Mouse (Mus musculus) hindbrain, embryonic 12.5 days (tissue): ENCODE measurements around the gene C77080. TPM values are rescaled to one million over a fixed set of nuclear protein-coding genes. Genes with fewer than 3 reads are reported as not detected.

Source experiments
- ATAC-seq: fragments of 200-750 bp; cut with Nextera tagmentation; 2 replicates; pipeline ENCODE4 v1.8.0; 2017; ENCODE audit warnings: moderate TSS enrichment; ENCODE audit not compliant: low FRiP score
- H3K27ac ChIP-seq: fragments of 300-500 bp; sonication (generic); 2 replicates; pipeline ENCODE4 v1.5.1; 2016; ENCODE audit warnings: mild to moderate bottlenecking
- H3K27me3 ChIP-seq: fragments of 300-500 bp; sonication (generic); 2 replicates; pipeline ENCODE4 v1.6.1; 2016; ENCODE audit warnings: mild to moderate bottlenecking
- H3K36me3 ChIP-seq: fragments of 300-500 bp; sonication (generic); 2 replicates; pipeline ENCODE4 v1.6.1; 2016; ENCODE audit warnings: mild to moderate bottlenecking
- H3K4me1 ChIP-seq: fragments of 300-500 bp; sonication (generic); 2 replicates; pipeline ENCODE4 v1.6.1; 2016
- H3K4me2 ChIP-seq: fragments of 300-500 bp; sonication (generic); replicated peaks from 2 replicates; pipeline ENCODE4 v1.6.1; 2016; ENCODE audit warnings: mild to moderate bottlenecking
- H3K4me3 ChIP-seq: fragments of 300-500 bp; sonication (generic); 2 replicates; pipeline ENCODE4 v1.5.1; 2016; ENCODE audit warnings: mild to moderate bottlenecking
- H3K9ac ChIP-seq: fragments of 300-500 bp; sonication (generic); 2 replicates; pipeline ENCODE4 v1.6.1; 2016; ENCODE audit warnings: mild to moderate bottlenecking, moderate library complexity
- H3K9me3 ChIP-seq: fragments of 300-500 bp; sonication (generic); replicated peaks from 2 replicates; pipeline ENCODE4 v1.6.1; 2016; ENCODE audit warnings: mild to moderate bottlenecking
- WGBS: fragments of 180-500 bp; shearing (Covaris S2); methylation state at CpG from one replicate; pipeline ENCODE4 v1.1.7; 2016; 5-methylcytosine and 5-hydroxymethylcytosine counted together
- microRNA-seq: library from miRNA; unstranded; fragments of <30 nt; microRNA quantifications from one replicate; pipeline ENCODE4, GENCODE M21; 2017
- polyA plus RNA-seq: library from polyadenylated mRNA; unstranded; fragments of >200 nt; fragmentation: Nextera tagmentation; extraction: Ambion mirVana; gene quantifications from 2 replicates; pipeline ENCODE4 v1.2.1, GENCODE M21; 2016

Gene C77080
- polyA plus RNA-seq, 1 experiment from 2014 or later = 6.0 TPM

DNA sequence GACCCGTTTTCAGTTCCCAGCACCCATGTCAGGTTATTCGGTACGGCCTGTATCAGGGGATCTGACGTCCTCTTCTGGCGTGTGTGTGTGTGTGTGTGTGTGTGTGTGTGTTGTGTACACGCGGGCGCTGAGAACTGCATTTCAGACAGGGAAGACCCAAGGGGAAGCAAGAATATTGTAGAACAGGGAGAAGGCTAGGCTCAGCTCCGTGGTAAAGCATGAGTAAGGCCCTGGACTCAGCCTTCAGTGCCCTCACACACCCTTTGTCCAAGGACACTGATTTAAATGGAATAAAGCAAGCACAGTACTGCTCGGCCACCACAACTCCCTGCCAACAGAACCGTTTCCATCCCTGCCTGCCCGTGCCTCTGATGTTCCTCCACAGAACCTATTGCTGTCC lies 70.7 kb downstream of the C77080 start:
- Histone ChIP-seq H3K36me3 (peaks cover 15% of the 10 kb centered on the region), H3K9me3 (no peaks in the 10 kb centered on the region), H3K27me3 (no peaks in the 10 kb centered on the region), H3K9ac (peak overlapping the region; percentile 67), H3K4me3 (peak overlapping the region; percentile 91), H3K4me2 (peak overlapping the region; percentile 80), H3K27ac (peak overlapping the region; percentile 62; the same call in 1 of the 2 replicates), H3K4me1 (peaks cover 28% of the 10 kb centered on the region)
- ATAC-seq = no peak
- 5% methylated on average over 12 of the region's 12 CpGs for WGBS

- ATAC-seq = peak; percentile 92
These were observed 71.4 kb downstream of the C77080 start, which contains the start of the genes S100pbp and Yars for GRCm38 (mm10) chr4:129189542-129190519. Gene S100pbp, minus strand, starts transcription at chr4:129189727. Gene Yars, plus strand, starts transcription at chr4:129189760.

GRCm38 (mm10) chr4:129188803-129189541 lies 72.2 kb downstream of the C77080 start:
- peak; percentile 77 for ATAC-seq
- peaks cover 11% of the 10 kb centered on the region for H3K36me3 ChIP-seq

More at GRCm38 (mm10) chr4:129189542-129190519, 71.4 kb downstream of the C77080 start, which contains the start of the genes S100pbp and Yars:
- Histone ChIP-seq H3K4me3 (peak within 1 kb of the TSS; percentile 91), H3K9ac (peak within 1 kb of the TSS; percentile 85), H3K4me1 (peaks cover 28% of the 10 kb centered on the region), H3K36me3 (peaks cover 11% of the 10 kb centered on the region), H3K27ac (peak within 1 kb of the TSS; percentile 88), H3K9me3 (no peaks in the 10 kb centered on the region), H3K4me2 (peak within 1 kb of the TSS; percentile 80), H3K27me3 (no peaks in the 10 kb centered on the region)
- WGBS = under 1% methylated on average over 53 of the region's 58 CpGs

GRCm38 (mm10) chr4:129188041-129188659 lies 73.1 kb downstream of the C77080 start:
- Histone ChIP-seq H3K9ac (peak overlapping the region; percentile 85), H3K4me2 (peak overlapping the region; percentile 78), H3K27ac (no peak overlapping the region), H3K27me3 (no peaks in the 10 kb centered on the region), H3K4me3 (peak overlapping the region; percentile 91), H3K4me1 (peaks cover 28% of the 10 kb centered on the region), H3K9me3 (no peaks in the 10 kb centered on the region), H3K36me3 (peaks cover 4% of the 10 kb centered on the region; the same call in 1 of the 2 replicates)
- ATAC-seq = no peak
- 48% methylated on average over 5 of the region's 5 CpGs for WGBS

More at GRCm38 (mm10) chr4:129188803-129189541, 72.2 kb downstream of the C77080 start:
- H3K27ac ChIP-seq = peak overlapping the region; percentile 88
- WGBS = 0% methylated on average over 42 of the region's 74 CpGs
- H3K4me2 ChIP-seq = peak overlapping the region; percentile 78
- peak overlapping the region; percentile 85 for H3K9ac ChIP-seq
- H3K27me3 ChIP-seq = no peaks in the 10 kb centered on the region
- H3K9me3 ChIP-seq = no peaks in the 10 kb centered on the region
- H3K4me1 ChIP-seq = peaks cover 28% of the 10 kb centered on the region
- peak overlapping the region; percentile 91 for H3K4me3 ChIP-seq

- WGBS = 66% methylated on average over 1 of the region's 1 CpGs
- ATAC-seq = no peak
- Histone ChIP-seq H3K4me1 (no peaks in the 10 kb centered on the region), H3K4me2 (no peak overlapping the region), H3K9ac (no peak overlapping the region), H3K27ac (no peak overlapping the region), H3K36me3 (peaks cover 26% of the 10 kb centered on the region), H3K9me3 (no peaks in the 10 kb centered on the region), H3K27me3 (no peaks in the 10 kb centered on the region), H3K4me3 (no peak overlapping the region)
These were observed 81.6 kb downstream of the C77080 start for GRCm38 (mm10) chr4:129179560-129179959.

DNA sequence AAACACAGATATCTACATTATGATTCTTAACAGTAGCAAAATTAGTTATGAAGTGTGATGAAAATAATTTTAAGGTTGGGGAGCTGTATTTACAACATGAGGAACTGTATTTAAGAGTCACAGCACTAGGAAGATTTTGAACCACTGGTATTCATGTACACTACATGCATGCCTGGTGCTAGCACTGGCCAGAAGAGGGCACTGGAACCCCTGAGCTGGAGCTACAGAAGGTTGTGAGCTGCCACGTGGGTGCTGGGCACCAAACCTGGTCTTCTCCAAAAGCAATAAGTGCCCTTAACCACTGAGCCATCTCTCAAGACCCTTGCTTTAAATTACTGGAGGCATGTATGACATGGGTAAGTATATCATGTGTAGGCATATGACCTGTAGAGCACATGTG lies 88.7 kb downstream of the C77080 start:
- no peak overlapping the region for H3K4me2 ChIP-seq
- WGBS = 69% methylated on average over 1 of the region's 1 CpGs
- H3K4me3 ChIP-seq = no peak overlapping the region
- no peak overlapping the region for H3K27ac ChIP-seq
- ATAC-seq = no peak
- no peaks in the 10 kb centered on the region for H3K27me3 ChIP-seq
- no peaks in the 10 kb centered on the region for H3K4me1 ChIP-seq
- H3K9ac ChIP-seq = no peak overlapping the region
- H3K9me3 ChIP-seq = no peaks in the 10 kb centered on the region
- peaks cover 36% of the 10 kb centered on the region for H3K36me3 ChIP-seq

Small RNAs within 50 kb of the gene (microRNA-seq; reads per million reads assigned to microRNA genes)
- not detected for gene Gm22994

Other genes starting within 250 kb of the C77080 start
- gene Rnf19b, start 203.1 kb downstream of the C77080 start, polyA plus RNA-seq = 17.7 and 20.4 TPM in 2 replicates
- 1.1 and 1.7 TPM in 2 replicates for gene Tmem54, start 155.9 kb downstream of the C77080 start, polyA plus RNA-seq
- gene Hpca, start 139.4 kb downstream of the C77080 start, polyA plus RNA-seq = 8.8 and 12.1 TPM in 2 replicates
- gene Fndc5, start 124.4 kb downstream of the C77080 start, polyA plus RNA-seq = 3.9 and 6.2 TPM in 2 replicates
- gene S100pbp, start 71.7 kb downstream of the C77080 start, polyA plus RNA-seq = 23.2 and 26.7 TPM in 2 replicates
- 98.1 and 104 TPM in 2 replicates for gene Yars, start 71.6 kb downstream of the C77080 start, polyA plus RNA-seq
- 1.7 and 1.8 TPM in 2 replicates for gene Sync, start 26.2 kb upstream of the C77080 start, polyA plus RNA-seq
- gene Rbbp4, start 74.0 kb upstream of the C77080 start, polyA plus RNA-seq = 465 and 467 TPM in 2 replicates
- gene Zbtb8os, start 74.3 kb upstream of the C77080 start, polyA plus RNA-seq = 33.3 and 33.8 TPM in 2 replicates
- 16.1 and 17.7 TPM in 2 replicates for gene Zbtb8a, start 116.7 kb upstream of the C77080 start, polyA plus RNA-seq
- gene Zbtb8b, start 179.4 kb upstream of the C77080 start, polyA plus RNA-seq = 6.0 and 6.4 TPM in 2 replicates
- 33.0 TPM in 2 replicates for gene Bsdc1, start 200.2 kb upstream of the C77080 start, polyA plus RNA-seq
- not detected in 2 replicates for gene Tssk3, start 229.6 kb upstream of the C77080 start, polyA plus RNA-seq
- gene Fam229a, start 229.8 kb upstream of the C77080 start, polyA plus RNA-seq = 0.46 TPM in 1 of 2 replicates, not detected in the other